In the genomic region with DNA sequence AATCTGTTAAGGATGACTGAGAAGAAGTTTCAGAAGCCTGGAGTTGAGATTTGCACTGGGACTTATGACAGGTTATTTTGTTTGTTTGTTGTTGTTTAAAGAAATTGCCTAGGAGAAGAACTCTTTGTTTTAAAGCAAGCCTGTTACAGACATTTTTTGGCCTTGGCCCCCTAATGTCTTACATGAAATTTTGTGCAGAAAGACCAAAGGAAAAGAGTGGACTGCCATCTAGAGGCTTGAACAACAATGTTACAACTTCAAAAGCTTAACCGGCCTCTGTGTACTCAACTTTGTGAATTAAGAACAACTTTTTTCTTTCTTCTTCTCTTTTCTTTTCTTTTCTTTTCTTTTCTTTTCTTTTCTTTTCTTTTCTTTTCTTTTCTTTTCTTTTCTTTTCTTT, we compare ENCODE assay signal across 10 mouse cellular contexts. TPM values are rescaled to one million over a fixed set of nuclear protein-coding genes. Genes with fewer than 3 reads are reported as not detected.
DNase-seq lines count a peak whose midpoint lies in the region; ATAC-seq and TF ChIP-seq lines count a peak whose summit lies in the region.
"Had no signal": no experiment of that assay in that cellular context is flagged by ENCODE, and none has a peak within 500 bp of the region (broad histone marks: within the 10 kb centered on the region; RNA-seq: fewer than 3 reads in every experiment).

No protein-coding gene starts in this region.

- dilution Hi-C loops in CH12.LX (cut with MboI; ENCODE audit: extremely low pct_ligation_motif_present, extremely low pct_unique_long_range_greater_than_20kb, low sequenced_read_pairs): no loop called here

- WGBS in kidney, embryonic 14.5 days: 45% methylated on average over 1 of the region's 1 CpGs

- no peak overlapping the region for H3K27ac ChIP-seq in kidney, embryonic 14.5 days (ENCODE audit: low read depth, low read length)
- H3K27ac ChIP-seq in CH12.LX (ENCODE audit: insufficient read depth, low read depth): no peak overlapping the region

- TF ChIP-seq CTCF in CH12.LX (conservative IDR thresholded peaks at IDR 0.05 in 1 of 2, IDR thresholded peaks at IDR 0.05 in 1 of 2; ENCODE audit: low read depth in 2 of 2, low read length in 2 of 2): peak in 1 of 2 experiments; percentile 88; a peak in 2 of 4 replicates

- no peak for TF ChIP-seq EP300 in CH12.LX (IDR thresholded peaks at IDR 0.05; ENCODE audit: low read length)

- H3K27me3 ChIP-seq in kidney, embryonic 14.5 days (ENCODE audit: control insufficient read depth, insufficient read depth, low read length): no peaks in the 10 kb centered on the region
- H3K27me3 ChIP-seq in CH12.LX (replicated peaks): no peaks in the 10 kb centered on the region
- H3K27me3 ChIP-seq: limb, embryonic 15.5 days had no signal

- ATAC-seq in kidney, embryonic 14.5 days (ENCODE audit: low FRiP score, low TSS enrichment): no peak

- H3K79me2 ChIP-seq in CH12.LX (replicated peaks; ENCODE audit: control insufficient read depth, extremely low read depth, insufficient read depth, poor library complexity, severe bottlenecking): no peaks in the 10 kb centered on the region

- no peak overlapping the region for H3K9ac ChIP-seq in kidney, embryonic 14.5 days (ENCODE audit: low read depth, low read length)
- H3K9ac ChIP-seq in CH12.LX (ENCODE audit: insufficient read depth, low read depth): no peak overlapping the region
- H3K9ac ChIP-seq: limb, embryonic 15.5 days had no signal

- peak; percentile 87 for TF ChIP-seq RAD21 in CH12.LX (IDR thresholded peaks at IDR 0.05; ENCODE audit: low read depth, low read length)

- H3K36me3 ChIP-seq in kidney, embryonic 14.5 days (ENCODE audit: control insufficient read depth, insufficient read depth, low read length): peaks cover 12% of the 10 kb centered on the region
- H3K36me3 ChIP-seq in CH12.LX (replicated peaks in 1 of 2; ENCODE audit: control insufficient read depth in 1 of 2, insufficient read depth in 1 of 2, low read length in 1 of 2): peaks cover 37 to 77% of the 10 kb centered on the region in 2 experiments

- H3K4me3 ChIP-seq in kidney, embryonic 14.5 days (ENCODE audit: low read length): no peak overlapping the region
- no peak overlapping the region for H3K4me3 ChIP-seq in CH12.LX (replicated peaks in 1 of 3; ENCODE audit: low read depth in 2 of 3, low read length in 2 of 3, poor library complexity in 1 of 3)
- H3K4me3 ChIP-seq: limb, embryonic 15.5 days had no signal

- no peak for TF ChIP-seq POLR2A in CH12.LX (IDR thresholded peaks at IDR 0.05; ENCODE audit: low read depth, low read length)

- H3K4me2 ChIP-seq in kidney, embryonic 14.5 days (replicated peaks; ENCODE audit: low read depth, low read length): no peak overlapping the region
- no peak overlapping the region for H3K4me2 ChIP-seq in CH12.LX (ENCODE audit: insufficient read depth, low read depth, poor library complexity, severe bottlenecking)
- H3K4me2 ChIP-seq: limb, embryonic 15.5 days had no signal

- in situ Hi-C loops in CH12.LX (cut with MboI; ENCODE audit: low pct_ligation_motif_present, low pct_unique_long_range_greater_than_20kb, low sequenced_read_pairs): no loop called here

- no peaks in the 10 kb centered on the region for H3K9me3 ChIP-seq in kidney, embryonic 14.5 days (ENCODE audit: control insufficient read depth, low read length)
- H3K9me3 ChIP-seq in CH12.LX (replicated peaks; ENCODE audit: low read length): no peaks in the 10 kb centered on the region
- H3K9me3 ChIP-seq: limb, embryonic 15.5 days had no signal

- peak; percentile 40 for DNase-seq in adrenal gland, postnatal 14 days
- DNase-seq in adrenal gland, postnatal 25 days: no peak
- peak; percentile 60 for DNase-seq in kidney, postnatal 14 days
- peak; percentile 62 for DNase-seq in CH12.LX (ENCODE audit: extremely low read depth)
- DNase-seq in forelimb bud, embryonic 11.5 days (ENCODE audit: low read depth, low spot score): peak; percentile 48
- no peak for DNase-seq in spleen, adult 12 weeks (ENCODE audit: low spot score)
- DNase-seq in right cerebral cortex, postnatal 14 days: no peak
- DNase-seq: cerebellum, adult 8-10 months had no signal

- H3K4me1 ChIP-seq in kidney, embryonic 14.5 days (ENCODE audit: control insufficient read depth, insufficient read depth, low read length): no peaks in the 10 kb centered on the region
- peaks cover 0 to 15% of the 10 kb centered on the region in 2 experiments; a peak in 3 of 4 replicates for H3K4me1 ChIP-seq in CH12.LX (ENCODE audit: control insufficient read depth in 1 of 2, insufficient read depth in 2 of 2)

TF ChIP-seq in CH12.LX, 34 proteins besides CTCF, POLR2A, EP300 and RAD21:
- no peak for TF ChIP-seq JUND (conservative IDR thresholded peaks at IDR 0.05; ENCODE audit: low read depth, low read length)
- peak; percentile 83 for TF ChIP-seq SMC3 (IDR thresholded peaks at IDR 0.05; ENCODE audit: low read depth, low read length)
- TF ChIP-seq ZC3H11A (IDR thresholded peaks at IDR 0.05; ENCODE audit: low read depth, low read length): peak; percentile 68

RNA-seq across cellular contexts. Expression of gene Apoa1, which starts 36.7 kb away (rescaled TPM):
- 163 and 2,505 TPM in 2 replicates for total RNA-seq in adrenal gland, postnatal 14 days (2021)
- 0.52 and 119 TPM in 2 replicates for total RNA-seq in adrenal gland, postnatal 25 days (2021)
- 2.6 and 3.1 TPM in 2 replicates for polyA plus RNA-seq in kidney, embryonic 14.5 days (2014; fragmentation: Nextera tagmentation; extraction: Ambion mirVana)
- not detected in 2 replicates for total RNA-seq in CH12.LX (2012; rRNA removed)
- total RNA-seq in CH12.LX (2014; rRNA removed): not detected in 2 replicates
- polyA plus RNA-seq in CH12.LX (2012; ENCODE audit: insufficient read length, low read depth): not detected in 2 replicates

RNA-seq across cellular contexts. Expression of gene Apoc3, which starts 43.8 kb away (rescaled TPM):
- total RNA-seq in adrenal gland, postnatal 14 days (2021): 9.9 and 222 TPM in 2 replicates
- total RNA-seq in adrenal gland, postnatal 25 days (2021): 2.2 and 32.9 TPM in 2 replicates
- polyA plus RNA-seq in kidney, embryonic 14.5 days (2014; fragmentation: Nextera tagmentation; extraction: Ambion mirVana): not detected in 2 replicates
- not detected in 2 replicates for total RNA-seq in CH12.LX (2012; rRNA removed)
- total RNA-seq in CH12.LX (2014; rRNA removed): not detected in 2 replicates
- polyA plus RNA-seq in CH12.LX (2012; ENCODE audit: insufficient read length, low read depth): not detected in 2 replicates
- polyA plus RNA-seq: limb, embryonic 15.5 days had no signal

RNA-seq across cellular contexts. Expression of gene Apoa4, which starts 48.9 kb away (rescaled TPM):
- total RNA-seq in adrenal gland, postnatal 14 days (2021): 0.86 and 4.1 TPM in 2 replicates
- total RNA-seq in adrenal gland, postnatal 25 days (2021): 1.00 TPM in 1 of 2 replicates, not detected in the other
- polyA plus RNA-seq in kidney, embryonic 14.5 days (2014; fragmentation: Nextera tagmentation; extraction: Ambion mirVana): not detected in 2 replicates
- total RNA-seq in CH12.LX (2012; rRNA removed) (not detected in 2 replicates), CH12.LX (2014; rRNA removed) (not detected in 2 replicates)
- not detected in 2 replicates for polyA plus RNA-seq in CH12.LX (2012; ENCODE audit: insufficient read length, low read depth)
- polyA plus RNA-seq: limb, embryonic 15.5 days had no signal

Comparison
In these comparisons a context has a peak if more than half of its experiments do, and no peak if none do; other contexts are left out.
1. DNase-seq: peak in adrenal gland, postnatal 14 days (single experiment), kidney, postnatal 14 days (single experiment), CH12.LX (single experiment) and forelimb bud, embryonic 11.5 days (single experiment); none in adrenal gland, postnatal 25 days (single experiment), spleen, adult 12 weeks (single experiment) and right cerebral cortex, postnatal 14 days (single experiment).